Comparison of ENCODE assay signal across 24 mouse cellular contexts in the genomic region with DNA sequence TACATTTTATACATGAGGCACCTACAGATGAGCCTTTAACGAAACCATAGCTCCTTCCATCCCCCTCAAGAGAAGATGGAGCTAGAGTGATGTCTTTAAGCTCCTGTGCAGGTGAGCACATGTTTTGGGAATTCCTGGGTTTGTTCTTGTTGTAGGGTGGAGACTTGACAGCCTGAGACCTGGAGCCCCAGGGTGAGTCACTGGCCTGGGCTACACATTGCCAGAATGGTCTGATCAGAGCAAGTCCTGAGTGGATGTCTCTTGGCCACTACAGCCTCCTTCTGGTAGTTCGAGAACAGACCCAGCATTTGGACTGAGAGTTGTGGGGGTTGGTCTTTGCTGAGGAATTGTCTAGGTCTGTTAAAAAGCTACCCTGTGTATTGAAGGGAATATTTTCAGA.
DNase-seq lines count a peak whose midpoint lies in the region; ATAC-seq and TF ChIP-seq lines count a peak whose summit lies in the region.
"Had no signal": no experiment of that assay in that cellular context is flagged by ENCODE, and none has a peak within 500 bp of the region (broad histone marks: within the 10 kb centered on the region; RNA-seq: fewer than 3 reads in every experiment).

No protein-coding gene starts in this region.

- H3K9ac ChIP-seq in limb, embryonic 12.5 days (replicated peaks): no peak overlapping the region
- no peak overlapping the region for H3K9ac ChIP-seq in liver, embryonic 15.5 days
- H3K9ac ChIP-seq: embryonic facial prominence, embryonic 13.5 days; forebrain, embryonic 13.5 days; heart, embryonic 13.5 days; hindbrain, embryonic 12.5 days; hindbrain, embryonic 15.5 days had no signal

- peaks cover 31% of the 10 kb centered on the region for H3K4me1 ChIP-seq in limb, embryonic 12.5 days (replicated peaks)
- H3K4me1 ChIP-seq in limb, embryonic 10.5 days: peaks cover 33% of the 10 kb centered on the region
- peaks cover 44% of the 10 kb centered on the region for H3K4me1 ChIP-seq in spleen, adult 2 months (ENCODE audit: control insufficient read depth, insufficient read depth, insufficient read length)
- H3K4me1 ChIP-seq in liver, embryonic 15.5 days (replicated peaks): peaks cover 50% of the 10 kb centered on the region
- H3K4me1 ChIP-seq: forebrain, embryonic 13.5 days had no signal

- TF ChIP-seq POLR2A in spleen, adult 2 months (IDR thresholded peaks at IDR 0.05; ENCODE audit: low read depth, low read length): no peak

- TF ChIP-seq CTCF in spleen, adult 2 months (IDR thresholded peaks at IDR 0.05; ENCODE audit: extremely low read depth, insufficient read depth, insufficient read length, insufficient replicate concordance): no peak

- no peak for DNase-seq in limb, embryonic 10.5 days (ENCODE audit: low spot score)
- no peak for DNase-seq in spleen, adult 2 months (ENCODE audit: low read depth in 1 of 2, low spot score in 2 of 2)
- no peak for DNase-seq in spleen, adult 12 weeks (ENCODE audit: low spot score)
- DNase-seq in adipocyte (ENCODE audit: low spot score): no peak
- DNase-seq in thymus, postnatal 25 days: no peak
- DNase-seq: adrenal gland, adult 8-10 months; adrenal gland, postnatal 25 days; cerebellum, adult 11-12 months; cerebellum, adult 8-10 months; cerebellum, postnatal 36 days; embryo, embryonic 11 days; gastrocnemius, postnatal 10 days; gastrocnemius, postnatal 36 days; heart, postnatal 14 days had no signal

- no peak overlapping the region for H3K4me3 ChIP-seq in limb, embryonic 12.5 days (replicated peaks)
- H3K4me3 ChIP-seq in limb, embryonic 10.5 days: no peak overlapping the region
- no peak overlapping the region for H3K4me3 ChIP-seq in spleen, adult 2 months (ENCODE audit: extremely low read depth, insufficient read depth, insufficient read length)
- no peak overlapping the region for H3K4me3 ChIP-seq in liver, embryonic 15.5 days (replicated peaks)
- H3K4me3 ChIP-seq: embryonic facial prominence, embryonic 10.5 days; embryonic facial prominence, embryonic 13.5 days; erythroblast, embryonic 14.5 days; forebrain, embryonic 13.5 days; heart, embryonic 13.5 days; hindbrain, embryonic 12.5 days; hindbrain, embryonic 15.5 days had no signal

- 81% methylated on average over 2 of the region's 2 CpGs for WGBS in limb, embryonic 12.5 days
- WGBS in limb, embryonic 10.5 days: 89% methylated on average over 2 of the region's 2 CpGs
- 92% methylated on average over 2 of the region's 2 CpGs for WGBS in spleen, adult 2 months
- 72% methylated on average over 2 of the region's 2 CpGs for WGBS in liver, embryonic 15.5 days (ENCODE audit: insufficient replicate concordance)

- no peaks in the 10 kb centered on the region for H3K9me3 ChIP-seq in limb, embryonic 12.5 days
- H3K9me3 ChIP-seq in limb, embryonic 10.5 days (replicated peaks): no peaks in the 10 kb centered on the region
- no peaks in the 10 kb centered on the region for H3K9me3 ChIP-seq in liver, embryonic 15.5 days (replicated peaks)
- H3K9me3 ChIP-seq: embryonic facial prominence, embryonic 10.5 days; hindbrain, embryonic 12.5 days; hindbrain, embryonic 15.5 days had no signal

- H3K27ac ChIP-seq in limb, embryonic 12.5 days: 0 out of 2 replicates have a peak overlapping the region, but pooled peaks have one; percentile 56
- H3K27ac ChIP-seq in limb, embryonic 10.5 days: no peak overlapping the region
- H3K27ac ChIP-seq in spleen, adult 2 months (ENCODE audit: insufficient read depth, low read length): peak overlapping the region; percentile 73
- H3K27ac ChIP-seq in liver, embryonic 15.5 days (replicated peaks): peak overlapping the region; percentile 79; the same call in 1 of the 2 replicates
- H3K27ac ChIP-seq: embryonic facial prominence, embryonic 10.5 days; forebrain, embryonic 13.5 days; hindbrain, embryonic 12.5 days had no signal

- no peak overlapping the region for H3K4me2 ChIP-seq in limb, embryonic 12.5 days
- H3K4me2 ChIP-seq in liver, embryonic 15.5 days: no peak overlapping the region
- H3K4me2 ChIP-seq: embryonic facial prominence, embryonic 13.5 days; forebrain, embryonic 13.5 days; heart, embryonic 13.5 days; hindbrain, embryonic 12.5 days; hindbrain, embryonic 15.5 days had no signal

- H3K27me3 ChIP-seq in limb, embryonic 12.5 days: no peaks in the 10 kb centered on the region
- H3K27me3 ChIP-seq in limb, embryonic 10.5 days (ENCODE audit: low read depth, poor library complexity, severe bottlenecking): no peaks in the 10 kb centered on the region
- no peaks in the 10 kb centered on the region for H3K27me3 ChIP-seq in spleen, adult 2 months (ENCODE audit: control insufficient read depth, insufficient read depth, low read length)
- H3K27me3 ChIP-seq in liver, embryonic 15.5 days: no peaks in the 10 kb centered on the region
- H3K27me3 ChIP-seq: embryonic facial prominence, embryonic 13.5 days; forebrain, embryonic 13.5 days; heart, embryonic 13.5 days; hindbrain, embryonic 12.5 days; hindbrain, embryonic 15.5 days had no signal

- no peaks in the 10 kb centered on the region for H3K36me3 ChIP-seq in limb, embryonic 12.5 days
- no peaks in the 10 kb centered on the region for H3K36me3 ChIP-seq in limb, embryonic 10.5 days
- H3K36me3 ChIP-seq in spleen, adult 2 months (ENCODE audit: control insufficient read depth, insufficient read depth, low read length): no peaks in the 10 kb centered on the region
- H3K36me3 ChIP-seq in liver, embryonic 15.5 days (replicated peaks): no peaks in the 10 kb centered on the region
- H3K36me3 ChIP-seq: embryonic facial prominence, embryonic 10.5 days; embryonic facial prominence, embryonic 13.5 days; heart, embryonic 13.5 days; hindbrain, embryonic 12.5 days; hindbrain, embryonic 15.5 days had no signal

- no peak for ATAC-seq in limb, embryonic 12.5 days (ENCODE audit: insufficient number of reproducible peaks, insufficient read depth, low FRiP score, low TSS enrichment, low read depth)
- ATAC-seq in liver, embryonic 15.5 days (ENCODE audit: insufficient read depth): no peak
- ATAC-seq: forebrain, embryonic 13.5 days; forebrain, embryonic 16.5 days had no signal
